Mouse (Mus musculus): ENCODE results near the gene Olfr1467. TPM values are rescaled to one million over a fixed set of nuclear protein-coding genes. Genes with fewer than 3 reads are reported as not detected.

Gene Olfr1467
- total RNA-seq (2021), result not detected

DNA sequence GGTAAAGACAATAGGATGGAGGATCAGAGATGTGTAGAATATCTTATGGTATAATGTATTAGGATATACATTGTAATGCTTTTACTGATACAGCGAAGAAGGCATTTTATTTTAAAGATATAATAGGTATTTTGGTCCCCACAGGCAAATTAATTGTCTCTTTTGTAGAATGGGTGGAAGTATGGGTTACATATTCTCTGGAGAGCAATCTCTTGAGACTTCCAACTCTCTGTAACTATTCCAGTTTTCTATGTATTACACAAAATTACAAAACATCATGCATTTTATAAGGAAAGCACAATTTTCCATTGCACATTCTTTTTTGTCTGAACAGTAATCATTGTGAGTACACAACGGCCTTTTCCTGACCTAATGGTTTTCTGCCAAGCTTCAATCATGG, at the start of gene Olfr1467:
Olfr1467 (plus strand) TSS at position 301 of the 400 bp plus-strand sequence.
- no peak for DNase-seq

DNA sequence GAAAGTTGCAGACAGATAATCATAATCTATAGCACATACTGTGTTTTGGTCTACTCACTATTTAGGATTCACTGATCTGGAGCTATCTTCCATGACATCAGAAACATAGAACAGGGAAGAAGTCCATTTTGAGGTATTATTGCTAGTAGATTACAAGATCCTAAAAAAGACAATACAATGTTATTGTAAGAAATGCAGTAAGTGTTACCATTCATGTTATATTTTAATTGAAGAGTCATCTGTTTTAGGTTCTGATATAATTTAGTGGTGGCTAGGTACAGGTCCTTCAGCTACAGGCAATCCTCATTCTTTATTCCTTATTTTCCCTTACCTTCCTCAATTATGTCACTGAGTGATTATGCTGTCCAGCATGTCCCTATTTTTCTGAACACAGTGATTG, 46.6 kb upstream of the Olfr1467 start, which contains the start of gene Olfr1465:
Olfr1465 (minus strand) TSS at position 101 of the 400 bp plus-strand sequence.
- DNase-seq, result no peak

DNA sequence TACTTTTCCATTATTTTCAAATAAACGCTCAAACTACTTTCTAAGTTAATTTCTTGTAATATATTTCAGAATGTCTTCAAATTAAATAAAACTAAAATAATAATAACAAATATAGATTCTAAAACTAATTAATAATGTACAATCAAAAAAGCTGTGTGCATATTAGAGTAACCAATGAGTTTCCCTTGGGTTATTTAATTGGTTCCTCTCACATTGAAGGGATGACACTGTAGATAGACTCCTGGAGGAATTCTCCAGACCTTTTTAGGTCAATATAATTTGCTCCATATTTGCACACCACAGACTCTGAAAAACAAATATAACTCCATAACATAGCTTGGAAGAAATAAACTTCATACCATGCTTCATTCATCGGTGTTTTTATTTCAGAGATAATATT, 23.5 kb upstream of the Olfr1467 start, which contains the start of gene Olfr1466:
Olfr1466 (plus strand) TSS at position 301 of the 400 bp plus-strand sequence.
- no peak for DNase-seq

DNA sequence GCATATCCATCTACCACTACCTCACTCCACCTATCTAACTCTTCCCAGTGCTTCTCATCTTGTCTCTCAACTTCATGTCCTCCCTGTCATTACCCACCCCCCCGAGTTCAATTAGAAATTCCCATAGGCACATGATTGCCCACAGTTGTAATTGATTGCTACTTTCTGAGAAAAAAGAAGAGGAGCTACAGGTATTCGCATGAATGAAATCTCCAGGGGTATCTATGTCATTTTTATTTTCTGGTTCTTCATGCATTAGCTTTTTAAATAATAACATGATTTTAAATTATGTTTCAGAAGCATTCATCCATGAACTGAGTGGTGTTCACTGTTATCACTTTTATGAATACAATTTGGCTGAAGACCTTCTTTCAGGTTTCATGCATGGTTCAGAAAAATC, 45.5 kb downstream of the Olfr1467 start, which contains the start of gene Olfr1469:
Olfr1469 (plus strand) TSS at position 301 of the 400 bp plus-strand sequence.
- no peak for DNase-seq

Other genes starting within 250 kb of the Olfr1467 start
- gene Olfr1459, start 212.7 kb upstream of the Olfr1467 start, total RNA-seq (2021), result under 1 TPM; 0.20 to 0.25 TPM
- gene Olfr1461, start 199.2 kb upstream of the Olfr1467 start, total RNA-seq (2021), result not detected
- not detected for gene Olfr1462, start 176.5 kb upstream of the Olfr1467 start, total RNA-seq (2021)
- not detected for gene Olfr1463, start 130.9 kb upstream of the Olfr1467 start, total RNA-seq (2021)
- gene Olfr1465, start 46.7 kb upstream of the Olfr1467 start, total RNA-seq (2021), result not detected
- gene Olfr1466, start 23.4 kb upstream of the Olfr1467 start, total RNA-seq (2021), result not detected
- gene Olfr1469, start 45.6 kb downstream of the Olfr1467 start, total RNA-seq (2021), result not detected
- not detected for gene Olfr1471, start 81.2 kb downstream of the Olfr1467 start, total RNA-seq (2021)
- gene Olfr1472, start 93.8 kb downstream of the Olfr1467 start, total RNA-seq (2021), result not detected
- gene Olfr1474, start 107.3 kb downstream of the Olfr1467 start, total RNA-seq (2021), result not detected
- gene Olfr1475, start 118.0 kb downstream of the Olfr1467 start, total RNA-seq (2021), result not detected
- gene Olfr1477, start 138.3 kb downstream of the Olfr1467 start, total RNA-seq (2021), result not detected
- not detected for gene Olfr1480, start 165.7 kb downstream of the Olfr1467 start, total RNA-seq (2021)
- gene Olfr1484, start 221.3 kb downstream of the Olfr1467 start, total RNA-seq (2021), result not detected